Mouse (Mus musculus): ENCODE results near the gene Arf1. TPM values are rescaled to one million over a fixed set of nuclear protein-coding genes. Genes with fewer than 3 reads are reported as not detected.

Arf1 gene
- total RNA-seq (2021), result 100 to 1,000 TPM; 521 to 565 TPM

DNA sequence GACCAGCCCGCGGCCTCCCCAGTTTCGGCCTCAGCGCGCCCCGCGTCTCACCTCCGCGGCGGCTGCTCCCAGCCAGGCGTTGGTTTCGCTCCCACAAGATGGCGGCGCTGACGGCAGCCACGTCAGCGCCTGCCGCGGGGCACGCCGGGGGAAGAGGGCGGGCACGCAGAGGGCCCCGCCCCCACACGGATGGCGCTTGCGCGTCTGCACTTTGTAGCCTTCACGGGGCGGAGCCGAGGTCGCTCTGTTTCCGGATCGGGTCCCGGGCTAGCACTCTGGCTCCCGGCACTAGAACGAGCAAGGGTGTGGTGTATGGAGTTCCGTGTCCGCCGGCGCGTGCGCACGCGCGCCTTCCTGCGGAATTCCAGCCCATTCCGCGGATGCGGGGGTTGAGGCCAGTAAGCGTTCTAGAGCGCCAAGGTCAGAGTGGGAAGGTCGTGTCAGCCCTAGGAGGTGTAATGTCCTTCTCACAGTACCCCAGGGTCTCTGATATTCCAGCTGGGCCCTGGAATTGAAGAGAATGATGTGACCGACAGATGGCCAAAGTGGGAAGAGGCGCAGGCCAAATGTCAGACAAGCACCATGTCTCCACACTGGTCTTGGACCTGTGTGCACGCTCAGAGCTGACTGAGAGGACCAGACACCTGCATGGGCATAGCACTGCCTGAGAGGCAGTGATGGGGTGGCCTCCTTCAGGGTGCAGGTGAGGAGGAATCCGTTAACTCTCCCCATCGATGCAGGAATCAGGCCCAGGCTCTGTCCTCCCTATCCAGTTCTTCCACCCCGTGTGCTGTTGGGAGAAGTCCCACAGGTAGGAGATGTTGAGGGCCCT is at the start of gene Arf1:
Arf1 (minus strand) TSS at position 149 of the 832 bp plus-strand sequence.
- peak; percentile 92 for DNase-seq (ENCODE audit: extremely low spot score in 1 of 2, low spot score in 1 of 2)

GRCm38 (mm10) chr11:59276877-59277276 is 48.8 kb upstream of the Arf1 start:
- no peak for DNase-seq (ENCODE audit: extremely low spot score in 1 of 2, low spot score in 1 of 2)

- no peak for DNase-seq (ENCODE audit: extremely low spot score in 1 of 2, low spot score in 1 of 2)
These were observed 46.1 kb upstream of the Arf1 start for GRCm38 (mm10) chr11:59274184-59274583.

GRCm38 (mm10) chr11:59266727-59267126 is 38.7 kb upstream of the Arf1 start:
- DNase-seq (ENCODE audit: extremely low spot score in 1 of 2, low spot score in 1 of 2), result no peak

DNA sequence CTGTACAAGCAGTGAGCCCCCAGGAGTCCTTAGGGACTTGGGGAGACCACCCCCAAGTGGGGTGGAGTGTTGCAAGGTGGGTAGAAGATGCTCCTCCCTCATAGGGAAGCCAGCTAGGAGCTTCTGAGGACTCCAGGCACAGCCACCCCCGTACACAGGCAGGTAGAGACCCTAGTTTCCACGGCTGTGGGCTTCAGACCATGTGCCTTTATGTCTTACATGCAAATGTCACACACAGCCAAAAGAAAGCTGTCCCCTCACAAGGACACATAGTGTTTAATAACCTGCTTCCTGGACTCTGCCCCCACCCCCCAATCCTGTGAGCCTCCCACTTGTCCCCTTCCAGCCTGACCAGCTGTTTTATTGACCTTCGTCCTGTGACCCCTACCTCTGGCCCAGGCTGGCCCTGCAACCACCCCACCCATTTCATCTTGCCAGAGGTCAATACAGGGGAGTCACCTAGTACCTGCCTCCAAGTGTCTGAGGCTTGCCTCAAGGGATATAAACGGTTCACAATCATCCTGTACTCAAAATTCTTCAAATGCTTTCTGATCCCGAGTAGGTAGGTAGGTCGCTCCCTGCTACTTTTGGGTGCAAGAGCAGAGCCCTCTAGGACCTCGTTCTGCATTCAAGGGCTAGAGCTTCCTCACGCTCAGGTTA is 37.2 kb upstream of the Arf1 start:
- no peak for DNase-seq (ENCODE audit: extremely low spot score in 1 of 2, low spot score in 1 of 2)

- no peak for DNase-seq (ENCODE audit: extremely low spot score in 1 of 2, low spot score in 1 of 2)
These were observed 36.5 kb upstream of the Arf1 start for GRCm38 (mm10) chr11:59264593-59264992.

- DNase-seq (ENCODE audit: extremely low spot score in 1 of 2, low spot score in 1 of 2), result peak in 1 of 2 experiments; percentile 16
These were observed 35.9 kb upstream of the Arf1 start for GRCm38 (mm10) chr11:59263870-59264563.

DNA sequence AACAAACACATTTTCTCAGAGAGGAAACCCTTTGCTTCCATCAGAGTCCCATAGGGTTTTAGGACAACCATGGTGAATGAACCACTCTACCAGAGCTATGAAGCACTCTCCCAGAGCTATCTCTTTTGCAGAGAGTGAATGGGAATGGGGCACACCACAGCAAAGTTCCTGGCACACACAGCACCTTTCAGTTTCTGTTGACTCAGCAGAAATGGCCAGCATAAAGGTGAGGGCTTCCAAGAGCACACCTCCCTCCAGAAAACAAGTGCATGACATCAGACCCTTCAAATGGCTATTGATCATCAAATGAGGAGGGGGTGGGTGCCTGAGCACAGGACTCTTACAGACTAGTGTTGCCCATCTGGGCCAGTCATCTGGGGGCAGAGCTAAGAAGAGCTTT is 34.2 kb upstream of the Arf1 start:
- DNase-seq (ENCODE audit: extremely low spot score in 1 of 2, low spot score in 1 of 2), result no peak

DNA sequence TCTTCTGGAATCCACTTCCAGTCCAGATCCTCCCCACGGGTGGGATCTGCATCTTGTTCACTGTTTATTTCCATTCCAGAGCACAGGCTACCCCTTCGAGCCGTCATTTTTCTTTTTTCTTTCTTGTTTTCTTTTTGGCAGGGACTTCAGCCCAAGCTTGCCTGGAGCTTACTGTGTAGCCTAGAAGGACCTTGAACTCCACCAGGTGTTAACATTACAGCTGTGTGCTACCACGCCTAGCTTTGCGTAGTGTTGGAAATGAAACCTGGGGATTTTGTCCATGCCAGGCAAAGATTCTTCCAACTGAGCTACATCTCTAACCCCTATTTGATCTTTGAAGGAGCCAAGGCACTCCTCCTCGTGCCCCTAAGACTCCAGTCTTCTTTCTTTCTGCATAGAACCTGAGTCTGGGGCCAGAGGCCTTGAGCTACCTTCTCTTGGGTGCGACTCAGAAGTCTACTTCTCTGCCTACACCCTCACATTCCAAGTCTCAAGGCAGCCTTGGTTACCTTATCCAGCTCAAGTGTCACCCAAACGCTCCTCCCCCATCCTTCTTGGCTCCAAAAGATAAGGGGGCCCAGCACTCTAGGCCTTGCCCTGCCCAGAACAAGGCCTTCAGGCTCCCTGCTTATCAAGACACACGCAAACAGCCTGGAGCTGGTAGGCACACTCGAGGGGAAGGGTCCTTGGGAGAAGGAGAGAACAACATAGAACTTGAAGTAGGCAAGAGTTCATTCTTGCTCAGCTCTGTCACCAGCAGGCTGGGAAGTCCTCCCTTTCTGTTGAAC is 32.8 kb upstream of the Arf1 start:
- DNase-seq (ENCODE audit: extremely low spot score in 1 of 2, low spot score in 1 of 2), result no peak

GRCm38 (mm10) chr11:59259647-59260046 is 31.6 kb upstream of the Arf1 start:
- DNase-seq (ENCODE audit: extremely low spot score in 1 of 2, low spot score in 1 of 2), result no peak

GRCm38 (mm10) chr11:59248101-59248500 is 20.0 kb upstream of the Arf1 start:
- no peak for DNase-seq (ENCODE audit: extremely low spot score in 1 of 2, low spot score in 1 of 2)

- no peak for DNase-seq (ENCODE audit: extremely low spot score in 1 of 2, low spot score in 1 of 2)
These were observed 15.8 kb upstream of the Arf1 start for GRCm38 (mm10) chr11:59243856-59244255.

DNA sequence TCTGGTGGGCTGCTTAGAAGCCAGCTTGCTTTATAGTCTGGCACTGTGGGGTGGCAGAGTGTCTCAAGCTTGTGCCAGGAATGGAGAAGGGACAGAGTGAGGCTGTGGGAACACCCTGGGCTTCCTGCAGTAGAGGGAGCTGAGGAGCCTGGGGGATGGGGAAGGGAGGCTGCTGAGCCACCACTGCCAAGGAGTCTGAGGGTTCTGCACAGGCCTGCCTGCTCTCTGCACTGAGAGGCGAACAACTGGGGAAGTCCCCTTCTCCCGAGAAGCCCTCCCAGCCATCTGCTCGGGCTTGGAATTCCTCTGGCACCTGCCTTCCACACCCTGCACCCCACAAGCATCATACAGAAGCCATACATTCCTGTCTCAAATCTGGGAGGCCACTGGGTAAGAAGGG is 13.8 kb upstream of the Arf1 start:
- no peak for DNase-seq (ENCODE audit: extremely low spot score in 1 of 2, low spot score in 1 of 2)

DNA sequence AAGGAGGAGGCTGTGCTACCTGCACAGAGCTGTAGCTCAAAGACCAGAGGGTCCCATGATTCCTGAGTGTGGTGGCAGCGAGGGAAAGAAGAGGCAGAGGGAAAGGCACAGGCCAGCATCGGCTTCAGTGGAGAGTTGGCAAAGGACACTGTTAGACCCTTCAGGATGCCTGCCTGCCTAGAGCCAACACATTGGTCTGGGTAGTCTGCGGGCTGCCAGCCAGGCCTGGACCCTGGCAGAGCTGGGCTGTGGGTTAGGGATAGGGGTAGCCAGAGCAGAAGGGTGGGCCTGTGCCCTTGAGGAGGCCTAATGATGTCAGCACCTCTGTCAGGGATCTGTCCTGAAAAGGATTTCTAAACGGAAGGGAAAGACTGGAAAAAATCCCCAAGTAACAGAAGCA is 11.7 kb upstream of the Arf1 start:
- no peak for DNase-seq (ENCODE audit: extremely low spot score in 1 of 2, low spot score in 1 of 2)

GRCm38 (mm10) chr11:59239428-59239785 is 11.3 kb upstream of the Arf1 start:
- DNase-seq (ENCODE audit: extremely low spot score in 1 of 2, low spot score in 1 of 2), result no peak

DNA sequence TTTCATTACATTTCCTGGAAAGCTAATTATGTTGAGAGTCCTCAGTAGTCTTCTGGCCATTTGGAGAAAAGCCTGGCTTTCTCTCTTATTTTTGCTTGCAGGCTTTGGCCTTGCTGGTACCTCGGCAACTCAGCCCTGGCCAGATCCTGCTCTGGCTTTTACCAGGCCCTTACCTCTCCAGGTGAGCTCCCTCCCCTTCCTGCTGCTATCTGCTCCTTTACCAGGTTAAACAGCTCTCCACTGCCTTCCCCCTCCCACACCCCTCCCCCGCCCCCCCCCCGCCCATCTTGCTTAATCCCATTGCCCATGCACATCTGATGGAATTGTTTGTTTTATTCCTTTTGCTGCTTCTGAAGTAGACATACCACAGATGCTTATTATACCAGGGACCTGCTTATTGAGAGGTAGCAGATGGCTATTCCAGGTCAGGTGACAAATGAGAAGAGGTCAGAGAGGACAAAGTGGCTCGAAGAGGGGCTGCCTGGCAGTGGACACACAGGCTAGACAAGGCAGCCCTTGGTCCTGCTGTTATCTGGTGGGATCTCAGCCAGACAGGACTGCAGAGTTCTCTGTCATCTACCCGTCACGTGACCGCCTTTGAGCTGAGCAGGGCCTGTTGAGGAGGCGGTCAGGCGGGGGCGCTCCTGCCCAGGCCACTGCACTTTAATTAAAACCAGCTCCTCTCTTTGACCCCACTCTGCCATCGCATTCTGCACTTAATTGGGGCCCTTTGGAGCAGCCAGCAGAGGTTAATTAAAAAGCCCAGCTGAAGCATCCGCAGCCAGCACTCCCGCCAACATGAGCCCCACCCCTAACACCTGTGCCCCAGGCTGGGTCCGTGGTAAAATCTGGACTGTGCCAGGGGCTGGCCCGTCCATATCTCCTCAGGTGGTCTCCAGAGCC is 10.7 kb upstream of the Arf1 start:
- peak; percentile 27 to 60 for DNase-seq (ENCODE audit: extremely low spot score in 1 of 2, low spot score in 1 of 2)

- no peak for DNase-seq (ENCODE audit: extremely low spot score in 1 of 2, low spot score in 1 of 2)
These were observed 4.7 kb upstream of the Arf1 start for GRCm38 (mm10) chr11:59232797-59233196.

- peak; percentile 35 to 62 for DNase-seq (ENCODE audit: extremely low spot score in 1 of 2, low spot score in 1 of 2)
These were observed 2.2 kb upstream of the Arf1 start for GRCm38 (mm10) chr11:59230144-59230760.

- DNase-seq (ENCODE audit: extremely low spot score in 1 of 2, low spot score in 1 of 2), result no peak
These were observed 407 bp downstream of the Arf1 start for GRCm38 (mm10) chr11:59227604-59228121.

Data from layer of hippocampus, postnatal 25 days (tissue).